Mouse (Mus musculus) retina, postnatal 7 days (tissue): ENCODE results near the gene Ppia.
"Not testable (repeated sequence)": the region's sequence is repeated elsewhere in the genome, so short reads cannot be mapped to it uniquely, and the experiment has no call there.

ENCODE experiments used
- DNase-seq: peaks from one replicate; pipeline ENCODE4 v3.0.0-alpha.2; 2012; ENCODE audit warnings: low read depth, low spot score

The Ppia gene

DNA sequence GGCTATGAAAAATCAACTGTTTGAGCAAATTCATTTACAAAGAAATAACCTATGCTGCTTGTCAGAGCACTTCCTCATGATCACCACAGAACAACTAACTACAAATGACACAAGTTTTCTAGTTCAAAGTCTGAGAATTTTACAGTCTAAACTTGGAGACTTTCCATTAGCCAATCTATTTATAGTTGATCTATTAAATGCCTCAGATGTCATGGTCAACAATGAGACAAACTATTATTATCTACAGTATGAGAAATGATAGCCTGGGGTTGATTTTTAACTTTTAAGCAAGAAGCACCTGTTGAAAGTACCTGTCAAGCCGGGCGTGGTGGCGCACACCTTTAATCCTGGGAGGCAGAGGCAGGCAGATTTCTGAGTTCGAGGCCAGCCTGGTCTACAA is 27.3 kb downstream of the Ppia start:
- DNase-seq: no peak

GRCm38 (mm10) chr11:6443102-6443501 is 27.9 kb downstream of the Ppia start:
- no peak for DNase-seq

DNA sequence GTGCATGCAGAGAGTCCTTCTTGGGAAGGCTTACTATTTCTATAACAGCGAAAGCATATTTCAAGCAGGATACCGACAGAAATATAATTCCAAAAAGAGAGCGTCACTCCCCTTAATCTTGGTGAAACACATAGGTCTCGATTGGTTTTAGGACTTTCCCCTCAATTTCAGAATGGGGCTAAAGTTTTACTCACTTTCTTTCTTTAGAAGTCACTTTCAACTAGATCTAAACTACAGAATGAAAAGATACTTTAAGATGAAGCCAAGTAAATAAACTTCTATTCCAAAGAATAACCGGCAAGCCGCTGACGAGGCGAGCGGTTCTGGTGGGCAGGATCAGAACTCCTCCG is 28.5 kb downstream of the Ppia start:
- no peak for DNase-seq

DNA sequence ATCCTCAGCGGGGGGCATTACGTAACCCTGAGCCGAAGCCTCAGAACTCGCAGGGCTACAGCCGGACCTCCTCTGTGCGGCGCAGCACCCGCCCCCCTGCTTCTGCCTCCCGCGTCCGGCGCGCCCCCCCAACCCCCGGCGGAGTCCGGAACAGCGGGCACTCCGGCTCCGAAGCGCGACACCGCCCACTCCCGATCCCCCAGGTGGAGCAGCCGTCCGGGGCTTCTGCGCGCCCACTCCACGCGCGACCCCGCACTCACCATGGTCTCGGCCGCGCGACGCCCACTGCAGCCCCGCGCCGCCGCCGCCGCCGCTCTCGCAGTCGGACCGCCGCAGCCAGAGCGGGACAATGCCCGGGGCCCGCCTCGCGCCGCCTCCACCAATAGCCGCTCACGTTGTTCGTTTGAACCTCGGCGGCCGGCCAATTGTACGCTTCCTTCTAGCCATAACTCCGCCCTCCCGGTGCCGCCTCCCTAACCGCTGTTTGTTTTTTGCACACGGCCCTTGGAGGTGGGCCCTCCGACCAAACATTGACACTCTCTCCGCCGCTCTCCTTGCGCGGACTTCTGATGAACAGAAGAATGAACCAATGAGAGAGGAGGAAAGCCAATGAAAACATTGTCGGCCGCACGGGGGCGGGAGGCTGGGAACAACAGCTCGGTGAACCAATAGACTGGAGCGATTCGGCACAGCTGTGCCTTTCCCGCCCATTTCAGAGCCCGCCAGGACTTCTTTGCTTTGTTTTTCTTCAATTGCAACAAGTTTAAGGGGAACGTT is 29.0 kb downstream of the Ppia start, which contains the start of gene H2afv:
Gene H2afv (minus strand): TSS at position 367 of the 777 bp plus-strand sequence.
- DNase-seq: peak; percentile 98

DNA sequence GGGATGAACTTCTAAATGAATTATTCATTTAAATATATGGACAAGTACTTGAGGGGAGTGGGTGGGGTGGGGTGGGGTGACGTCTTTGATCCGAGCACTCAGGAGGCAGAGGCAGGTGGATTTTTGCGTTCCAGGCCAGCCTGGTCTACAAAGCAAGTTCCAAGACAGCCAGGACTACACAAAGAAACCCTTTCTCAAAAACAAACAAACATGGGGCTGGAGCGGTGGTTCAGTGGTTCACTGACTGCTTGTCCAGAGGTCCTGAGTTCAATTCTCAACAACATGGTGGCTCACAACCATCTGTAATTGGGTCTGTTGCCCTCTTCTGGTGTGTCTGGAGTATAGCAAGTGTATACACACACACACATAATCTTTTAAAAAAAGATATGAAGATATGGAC is 30.2 kb downstream of the Ppia start:
- no peak for DNase-seq

- no peak for DNase-seq
Observed at GRCm38 (mm10) chr11:6445951-6446350, 30.7 kb downstream of the Ppia start.

DNA sequence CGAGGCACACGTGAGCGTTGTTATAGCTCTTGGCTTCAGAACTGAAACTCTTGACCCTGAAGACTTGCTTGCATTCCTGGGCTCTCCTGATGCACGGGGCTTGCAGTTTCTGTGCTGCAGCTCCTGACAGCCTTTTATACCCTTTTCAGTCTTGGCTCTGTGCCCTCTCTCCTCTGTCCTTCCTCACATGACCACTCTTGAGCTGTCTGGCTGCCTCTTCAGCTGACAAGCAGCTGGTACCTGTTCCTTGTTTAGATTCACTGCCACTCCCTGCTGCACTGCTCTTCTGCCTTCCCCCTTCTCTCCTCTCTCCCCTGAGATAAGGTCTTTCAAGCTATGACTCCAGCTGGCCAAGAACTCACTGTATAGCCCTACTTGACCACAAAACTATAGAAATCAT is 32.2 kb downstream of the Ppia start:
- DNase-seq: no peak

DNA sequence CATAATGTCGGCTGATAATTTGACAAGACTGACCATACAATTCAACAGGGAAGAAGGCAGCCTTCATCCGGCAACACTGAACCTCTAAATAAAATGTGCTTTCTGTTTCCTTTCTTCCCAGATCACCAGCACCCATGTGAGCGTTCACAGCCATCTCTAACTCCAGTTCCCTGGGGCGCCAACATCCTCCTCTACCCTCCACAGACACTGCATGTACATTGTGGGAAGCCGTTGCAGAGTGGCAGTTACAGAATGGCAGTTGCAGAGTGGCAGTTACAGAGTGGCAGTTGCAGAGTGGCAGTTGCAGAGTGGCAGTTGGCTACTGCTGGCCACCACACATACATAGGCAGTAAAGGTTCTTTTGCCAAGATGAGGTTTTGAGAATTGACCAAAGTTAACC is 32.9 kb downstream of the Ppia start:
- not testable (repeated sequence) for DNase-seq

DNA sequence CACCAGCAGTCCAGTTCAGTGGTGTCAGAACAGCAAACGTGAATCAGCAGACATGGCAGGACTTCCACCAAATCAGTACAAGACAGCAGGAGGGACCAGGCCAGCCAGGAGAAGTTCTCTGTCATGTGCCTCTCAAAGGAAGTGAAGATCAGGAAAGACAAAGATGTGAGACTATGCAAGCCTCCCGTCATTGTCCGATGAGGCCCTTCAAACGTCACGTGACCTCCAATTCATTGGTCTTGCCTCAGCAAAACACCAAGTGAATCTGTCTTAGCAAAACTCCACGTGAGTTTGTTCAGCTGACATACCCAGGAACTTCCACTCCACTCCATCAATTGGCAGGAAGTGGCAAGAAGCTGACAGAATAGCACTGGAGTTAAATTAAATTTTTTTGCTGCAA is 40.8 kb downstream of the Ppia start:
- no peak for DNase-seq

DNA sequence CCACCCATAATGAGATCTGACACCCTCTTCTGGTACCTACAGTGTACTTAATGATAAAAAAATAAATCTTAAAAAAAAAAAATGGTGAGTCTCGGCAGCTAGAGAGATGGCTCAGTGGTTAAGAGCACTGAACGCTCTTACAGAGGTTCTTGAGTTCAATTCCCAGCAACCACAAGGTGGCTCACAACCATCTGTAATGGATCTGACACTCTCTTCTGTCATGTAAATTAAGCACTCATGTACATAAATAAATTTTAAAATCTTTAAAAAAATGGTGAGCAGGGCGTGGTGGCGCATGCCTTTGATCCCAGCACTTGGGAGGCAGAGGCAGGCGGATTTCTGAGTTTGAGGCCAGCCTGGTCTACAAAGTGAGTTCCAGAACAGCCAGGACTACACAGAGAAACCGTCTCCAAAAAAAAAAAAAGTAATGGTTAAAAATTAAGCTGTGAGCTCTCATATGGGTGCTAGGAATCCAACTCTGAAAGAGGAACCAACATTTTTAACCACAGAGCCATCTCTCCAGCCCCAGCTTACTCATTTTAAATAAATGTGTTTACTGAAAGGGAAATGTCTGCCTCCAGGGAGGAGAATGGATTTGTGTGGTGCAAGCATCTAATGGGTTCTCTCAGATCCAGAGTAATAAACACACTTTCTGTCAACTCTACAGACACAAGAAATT is 48.1 kb downstream of the Ppia start:
- DNase-seq: no peak

- DNase-seq: peak; percentile 58
Observed at GRCm38 (mm10) chr11:6465122-6465521, 49.9 kb downstream of the Ppia start.

- no peak for DNase-seq
Observed at GRCm38 (mm10) chr11:6468541-6468940, 53.3 kb downstream of the Ppia start.
